Mouse (Mus musculus) gastrocnemius, postnatal 4 days (tissue): ENCODE measurements around the gene Fam49a. TPM values are rescaled to one million over a fixed set of nuclear protein-coding genes. Genes with fewer than 3 reads are reported as not detected.

Source experiments
- DNase-seq, 2 experiments: peaks; one replicate each; pipeline ENCODE4 v3.0.0; 2021 to 2022; ENCODE audit warnings: low spot score in 2 of 2, mixed read lengths in 2 of 2
- total RNA-seq, 2 experiments: library from RNA; stranded (reverse); gene quantifications; 2 replicates each; pipeline ENCODE4 v1.2.3; 2021

The Fam49a gene
- total RNA-seq, 2 experiments from 2014 or later, result 12.8 to 15.9 TPM

DNA sequence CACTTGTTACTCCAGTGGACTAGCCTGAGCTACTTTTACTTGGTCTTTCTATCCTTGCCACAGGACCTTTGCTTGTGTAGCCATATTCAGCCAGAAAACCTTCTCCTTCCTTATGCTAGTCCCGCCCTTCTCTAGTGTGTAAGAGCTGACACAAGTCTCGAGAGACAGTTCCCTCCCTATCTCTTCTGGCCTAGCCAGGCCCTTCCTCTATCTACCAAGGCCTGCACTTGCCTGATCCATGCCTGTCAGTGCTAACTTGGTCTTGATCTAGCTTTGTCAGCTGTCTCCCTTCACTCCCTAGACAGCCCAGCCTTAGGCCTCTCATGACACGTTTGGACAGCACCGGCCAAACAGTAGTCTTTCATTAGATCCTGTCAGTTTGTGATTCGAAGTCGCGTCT is 166.9 kb downstream of the Fam49a start:
- no peak for DNase-seq
